Mouse (Mus musculus): ENCODE data around the gene Olfr56. TPM values are rescaled to one million over a fixed set of nuclear protein-coding genes. Genes with fewer than 3 reads are reported as not detected.
A peak's percentile ranks its signal among the peaks of the same experiment; 100 is the strongest.
"Not testable (repeated sequence)": the region's sequence is repeated elsewhere in the genome, so short reads cannot be mapped to it uniquely, and the experiment has no call there.

Olfr56 gene
- polyA plus RNA-seq, 1 experiment from 2014 or later, result 2.7 TPM

GRCm38 (mm10) chr11:49000411-49000810 is 21.7 kb downstream of the Olfr56 start:
- 33% methylated on average over 1 of the region's 1 CpGs for WGBS (ENCODE audit: missing documents)
- H3K79me2 ChIP-seq (ENCODE audit: inconsistent target); H3K4me3 ChIP-seq (ENCODE audit: inconsistent target); H3K36me3 ChIP-seq (ENCODE audit: inconsistent target); H3K27ac ChIP-seq: not testable (repeated sequence)

- H3K27ac ChIP-seq; H3K79me2 ChIP-seq (ENCODE audit: inconsistent target); H3K4me3 ChIP-seq (ENCODE audit: inconsistent target); H3K36me3 ChIP-seq (ENCODE audit: inconsistent target): not testable (repeated sequence)
- WGBS (ENCODE audit: missing documents), result 55% methylated on average over 2 of the region's 2 CpGs
Measured at GRCm38 (mm10) chr11:49006317-49006716, 27.6 kb downstream of the Olfr56 start.

- WGBS (ENCODE audit: missing documents), result no CpG with 5 or more reads among the region's 1 CpGs
Measured at GRCm38 (mm10) chr11:49006785-49007184, 28.1 kb downstream of the Olfr56 start.

GRCm38 (mm10) chr11:49012074-49012473 is 33.4 kb downstream of the Olfr56 start:
- H3K4me3 ChIP-seq (ENCODE audit: inconsistent target); H3K36me3 ChIP-seq (ENCODE audit: inconsistent target); H3K79me2 ChIP-seq (ENCODE audit: inconsistent target); H3K27ac ChIP-seq: not testable (repeated sequence)

More at GRCm38 (mm10) chr11:49006785-49007184, 28.1 kb downstream of the Olfr56 start:
- H3K79me2 ChIP-seq (ENCODE audit: inconsistent target); H3K4me3 ChIP-seq (ENCODE audit: inconsistent target); H3K36me3 ChIP-seq (ENCODE audit: inconsistent target); H3K27ac ChIP-seq: not testable (repeated sequence)

DNA sequence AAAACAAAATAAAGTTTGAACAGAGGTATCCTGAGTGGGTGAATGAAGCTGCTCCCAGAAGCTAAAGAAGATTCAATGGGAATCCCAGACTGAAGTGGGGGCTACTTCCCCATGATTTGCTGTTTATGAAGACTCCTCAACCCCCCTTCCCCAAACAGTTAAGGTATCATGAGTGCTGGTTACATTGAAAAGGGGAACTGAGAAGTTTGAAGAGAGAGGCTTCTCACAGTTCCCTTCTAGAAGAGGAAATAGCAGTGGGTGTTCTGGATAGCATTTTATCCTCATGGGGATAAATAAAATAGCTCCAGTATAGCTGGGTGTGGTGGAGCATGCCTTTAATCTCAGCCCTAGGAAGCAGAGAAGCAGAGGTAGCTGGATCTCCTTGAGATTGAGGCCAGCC is 71.4 kb downstream of the Olfr56 start:
- H3K79me2 ChIP-seq (ENCODE audit: inconsistent target), result peaks cover 23% of the 10 kb centered on the region
- not testable (repeated sequence) for H3K36me3 ChIP-seq (ENCODE audit: inconsistent target); H3K27ac ChIP-seq; H3K4me3 ChIP-seq (ENCODE audit: inconsistent target)

DNA sequence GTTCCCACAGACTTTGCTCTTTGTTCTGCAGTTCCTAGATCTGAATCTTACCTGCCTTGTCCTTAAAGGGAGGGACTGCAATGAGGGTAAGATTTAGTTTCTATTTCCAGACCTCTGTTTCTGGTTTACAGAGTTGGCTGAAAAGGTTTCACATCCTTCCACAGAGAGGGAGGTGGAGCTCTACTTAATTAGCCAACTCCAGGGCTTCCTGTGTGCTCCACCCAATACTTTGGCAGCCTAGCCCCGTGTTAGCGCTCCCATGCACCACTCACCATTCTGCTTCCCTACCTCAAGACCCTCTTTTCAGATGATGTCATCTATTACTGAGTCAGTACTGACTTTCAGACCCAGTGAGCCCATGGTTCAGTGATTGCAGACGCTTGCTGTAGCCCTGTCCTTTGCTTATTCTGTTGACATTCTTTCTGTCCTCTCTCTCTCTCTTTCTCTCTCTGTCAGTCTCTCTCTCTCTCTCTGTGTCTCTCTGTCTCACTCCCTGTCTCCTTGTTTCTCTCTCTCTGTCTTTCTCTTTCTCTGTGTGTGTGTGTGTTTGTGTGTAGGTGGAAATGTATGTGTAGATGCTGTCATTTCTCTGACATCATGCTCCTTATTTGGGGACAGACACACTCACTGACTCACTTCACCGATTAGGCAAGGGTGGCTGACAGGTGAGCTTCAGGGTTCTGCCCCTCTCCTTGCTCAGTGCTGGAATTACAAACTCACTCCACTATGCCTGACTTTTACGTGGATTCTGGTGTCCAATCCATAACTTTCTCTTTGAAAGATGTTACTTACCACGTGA is 72.6 kb downstream of the Olfr56 start, which contains the start of gene 9930111J21Rik2:
Gene 9930111J21Rik2 (minus strand): TSS at position 150 of the 799 bp plus-strand sequence.
- peaks cover 16% of the 10 kb centered on the region for H3K79me2 ChIP-seq (ENCODE audit: inconsistent target)
- no CpG with 5 or more reads among the region's 6 CpGs for WGBS (ENCODE audit: missing documents)
- not testable (repeated sequence) for H3K36me3 ChIP-seq (ENCODE audit: inconsistent target); H3K4me3 ChIP-seq (ENCODE audit: inconsistent target)
- peak within 1 kb of the TSS; percentile 64 for H3K27ac ChIP-seq

DNA sequence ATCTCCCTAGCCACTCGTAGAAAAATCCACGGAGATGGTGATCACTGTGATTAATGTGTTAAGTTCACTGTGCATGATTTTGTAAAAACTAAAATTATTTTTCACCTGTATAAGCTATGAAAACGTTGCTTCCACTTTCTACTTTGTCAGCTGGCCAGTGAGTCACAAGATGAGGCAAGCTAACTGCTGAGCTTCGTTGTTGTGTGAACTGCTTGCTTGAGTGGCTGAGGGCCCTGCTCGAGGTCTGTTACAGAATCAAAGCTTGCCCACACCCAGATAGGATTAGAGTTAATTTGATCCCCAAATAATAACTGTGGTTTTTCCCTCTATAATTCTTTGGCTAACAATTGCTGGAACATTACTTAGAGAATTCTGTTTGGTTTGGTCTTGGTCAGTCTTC is 73.2 kb downstream of the Olfr56 start:
- H3K79me2 ChIP-seq (ENCODE audit: inconsistent target), result peaks cover 16% of the 10 kb centered on the region
- not testable (repeated sequence) for H3K4me3 ChIP-seq (ENCODE audit: inconsistent target); H3K27ac ChIP-seq; H3K36me3 ChIP-seq (ENCODE audit: inconsistent target)
- no CpG with 5 or more reads among the region's 5 CpGs for WGBS (ENCODE audit: missing documents)

GRCm38 (mm10) chr11:49060061-49060460 is 81.4 kb downstream of the Olfr56 start:
- H3K4me3 ChIP-seq (ENCODE audit: inconsistent target); H3K36me3 ChIP-seq (ENCODE audit: inconsistent target); H3K27ac ChIP-seq: not testable (repeated sequence)
- WGBS (ENCODE audit: missing documents), result no CpG with 5 or more reads among the region's 3 CpGs
- peaks cover 34% of the 10 kb centered on the region for H3K79me2 ChIP-seq (ENCODE audit: inconsistent target)

GRCm38 (mm10) chr11:49061865-49062264 is 83.2 kb downstream of the Olfr56 start:
- H3K36me3 ChIP-seq (ENCODE audit: inconsistent target); H3K27ac ChIP-seq: not testable (repeated sequence)
- Histone ChIP-seq H3K4me3 (ENCODE audit: inconsistent target) (peak overlapping the region; percentile 13; the same call in 1 of the 2 replicates), H3K79me2 (ENCODE audit: inconsistent target) (peaks cover 34% of the 10 kb centered on the region)
- WGBS (ENCODE audit: missing documents), result 50% methylated on average over 1 of the region's 2 CpGs

GRCm38 (mm10) chr11:49063713-49064469 is 85.2 kb downstream of the Olfr56 start, which contains the start of gene Tgtp2:
Tgtp2 (minus strand) TSS chr11:49064206.
- WGBS (ENCODE audit: missing documents), result 0% methylated on average over 3 of the region's 5 CpGs
- H3K27ac ChIP-seq, result peak within 1 kb of the TSS; percentile 37

DNA sequence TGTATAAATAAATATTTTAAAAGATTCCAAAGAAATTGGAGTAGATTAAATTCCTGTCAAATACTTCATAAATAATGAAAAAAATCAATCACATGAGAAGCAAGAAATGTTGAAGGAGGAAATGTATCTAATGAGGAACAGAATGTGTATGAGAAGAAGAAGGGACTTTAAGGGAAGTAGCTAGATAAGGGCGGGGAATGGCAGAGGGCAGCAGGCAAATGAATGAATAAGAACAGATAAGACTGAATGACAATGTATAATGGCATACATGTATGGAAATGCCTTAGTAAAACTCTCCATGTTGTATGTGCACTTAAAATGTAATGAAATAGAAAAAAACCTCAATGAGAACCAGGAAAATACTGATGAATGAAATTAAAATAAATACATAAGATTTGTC is 89.7 kb downstream of the Olfr56 start:
- WGBS (ENCODE audit: missing documents), result 44% methylated on average over 1 of the region's 1 CpGs

More at GRCm38 (mm10) chr11:49063713-49064469, 85.2 kb downstream of the Olfr56 start, which contains the start of gene Tgtp2:
- Histone ChIP-seq H3K4me3 (ENCODE audit: inconsistent target) (peak within 1 kb of the TSS; percentile 17; the same call in 1 of the 2 replicates), H3K79me2 (ENCODE audit: inconsistent target) (peaks cover 34% of the 10 kb centered on the region)
- H3K36me3 ChIP-seq (ENCODE audit: inconsistent target), result not testable (repeated sequence)

GRCm38 (mm10) chr11:49076001-49076757 is 97.5 kb downstream of the Olfr56 start, which contains the start of gene Ifi47:
Ifi47 (plus strand) TSS chr11:49076587.
- peak within 1 kb of the TSS; percentile 20 for H3K4me3 ChIP-seq (ENCODE audit: inconsistent target)
- peaks cover 29% of the 10 kb centered on the region; the same call in 1 of the 2 replicates for H3K79me2 ChIP-seq (ENCODE audit: inconsistent target)
- H3K36me3 ChIP-seq (ENCODE audit: inconsistent target), result not testable (repeated sequence)
- H3K27ac ChIP-seq, result peak within 1 kb of the TSS; percentile 93
- WGBS (ENCODE audit: missing documents), result 6% methylated on average over 6 of the region's 6 CpGs

More for the DNA sequence above, 89.7 kb downstream of the Olfr56 start:
- H3K4me3 ChIP-seq (ENCODE audit: inconsistent target), result no peak overlapping the region
- H3K36me3 ChIP-seq (ENCODE audit: inconsistent target), result no peaks in the 10 kb centered on the region
- H3K27ac ChIP-seq, result no peak overlapping the region
- peaks cover 7% of the 10 kb centered on the region; the same call in 1 of the 2 replicates for H3K79me2 ChIP-seq (ENCODE audit: inconsistent target)

- Histone ChIP-seq H3K27ac (peak overlapping the region; percentile 93), H3K4me3 (ENCODE audit: inconsistent target) (peak overlapping the region; percentile 20), H3K79me2 (ENCODE audit: inconsistent target) (peaks cover 29% of the 10 kb centered on the region; the same call in 1 of the 2 replicates), H3K36me3 (ENCODE audit: inconsistent target) (no peaks in the 10 kb centered on the region)
- 11% methylated on average over 1 of the region's 1 CpGs for WGBS (ENCODE audit: missing documents)
Measured at GRCm38 (mm10) chr11:49077012-49077411, 98.3 kb downstream of the Olfr56 start.

- peaks cover 42% of the 10 kb centered on the region; the same call in 1 of the 2 replicates for H3K79me2 ChIP-seq (ENCODE audit: inconsistent target)
- H3K36me3 ChIP-seq (ENCODE audit: inconsistent target), result no peaks in the 10 kb centered on the region
- H3K27ac ChIP-seq, result no peak overlapping the region
- H3K4me3 ChIP-seq (ENCODE audit: inconsistent target), result no peak overlapping the region
- 63% methylated on average over 3 of the region's 3 CpGs for WGBS (ENCODE audit: missing documents)
Measured at GRCm38 (mm10) chr11:49078719-49079118, 100.0 kb downstream of the Olfr56 start.

Data from macrophage (primary cell).